Mouse (Mus musculus) lung, postnatal 0 days (tissue): ENCODE measurements at regions not wholly inside any gene's neighbourhood (a gene's known extent, or its start where the extent isn't known, plus 50 kb on each side); places are given as distances from the start of the nearest gene placed in this dataset.

Experiments
- CTCF ChIP-seq: IDR thresholded peaks from 2 replicates; pipeline ENCODE4 v1.5.1; 2016; ENCODE audit warnings: antibody characterized with exemption, mild to moderate bottlenecking
- EP300 ChIP-seq: IDR thresholded peaks from 2 replicates; pipeline ENCODE4 v1.6.1; 2016; ENCODE audit warnings: antibody characterized with exemption, mild to moderate bottlenecking, control low read depth

DNA sequence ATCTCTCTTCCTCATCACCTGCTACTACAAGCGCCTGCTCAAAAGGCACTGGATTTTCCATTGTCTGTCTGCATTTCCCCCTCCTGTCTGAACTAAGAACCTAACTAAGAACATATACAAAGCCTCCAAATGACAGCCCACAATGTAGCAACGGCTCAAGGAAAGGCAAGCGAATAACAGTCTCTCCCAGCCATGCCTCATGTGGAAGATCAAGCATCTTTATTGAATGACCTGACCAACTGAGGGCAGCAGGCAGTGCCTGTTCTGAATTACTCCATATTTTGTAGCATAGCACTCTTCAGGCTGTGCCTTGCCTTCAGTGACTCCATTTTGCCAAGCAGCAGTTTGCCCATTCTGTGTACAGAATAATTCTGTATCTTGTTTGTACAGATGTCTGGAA, 183.9 kb downstream of the Xxylt1 start:
- no peak for TF ChIP-seq CTCF
- TF ChIP-seq EP300: no peak
